Mouse (Mus musculus): ENCODE data around the gene Tnrc6c.

DNA sequence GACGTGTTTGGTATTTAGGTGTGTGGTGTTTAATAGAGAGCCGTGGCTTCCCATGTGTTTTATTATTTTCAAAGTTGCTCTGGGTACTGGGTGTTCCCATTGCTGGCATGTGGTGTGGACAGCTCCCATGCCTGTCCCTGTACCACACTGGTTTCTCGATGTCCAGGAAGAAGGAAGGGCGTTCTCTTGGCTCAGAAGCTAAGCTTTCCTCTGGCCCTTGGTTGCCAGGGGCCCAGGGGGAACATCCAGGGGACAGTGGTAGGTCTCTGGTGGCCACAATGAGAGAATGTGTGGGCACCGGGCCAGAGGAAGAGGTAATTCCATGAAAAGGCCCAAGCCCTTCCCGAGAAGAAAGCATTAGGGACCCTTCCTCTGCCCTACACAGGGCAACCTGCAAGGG lies 27.5 kb upstream of the Tnrc6c start:
- TF ChIP-seq CTCF (conservative IDR thresholded peaks at IDR 0.05; ENCODE audit: insufficient read depth, insufficient read length, low read depth, low read length) (no peak), POLR2A (IDR thresholded peaks at IDR 0.05; ENCODE audit: low read depth, low read length) (no peak)

Data from kidney, adult 2 months (tissue).